Mouse (Mus musculus): ENCODE results near the gene Mphosph10. TPM values are rescaled to one million over a fixed set of nuclear protein-coding genes. Genes with fewer than 3 reads are reported as not detected.

Gene Mphosph10
- polyA plus RNA-seq, 1 experiment from 2014 or later, result 21.1 TPM

- Histone ChIP-seq H3K27me3 (no peaks in the 10 kb centered on the region), H3K36me3 (replicated peaks) (peaks cover 31% of the 10 kb centered on the region), H3K4me1 (replicated peaks) (peaks cover 8% of the 10 kb centered on the region), H3K9ac (peak overlapping the region; percentile 75), H3K4me2 (peak overlapping the region; percentile 65), H3K27ac (replicated peaks) (peak overlapping the region; percentile 88), H3K9me3 (replicated peaks) (no peaks in the 10 kb centered on the region), H3K4me3 (replicated peaks) (peak overlapping the region; percentile 74)
- 8% methylated on average over 18 of the region's 18 CpGs for WGBS (ENCODE audit: insufficient replicate concordance)
- ATAC-seq (ENCODE audit: insufficient read depth), result no peak
Measured at GRCm38 (mm10) chr7:64373147-64373829, 18.8 kb downstream of the Mphosph10 start.

GRCm38 (mm10) chr7:64371940-64372878, 19.9 kb downstream of the Mphosph10 start:
- WGBS (ENCODE audit: insufficient replicate concordance), result 85% methylated on average over 23 of the region's 23 CpGs
- H3K4me1 ChIP-seq (replicated peaks), result peaks cover 8% of the 10 kb centered on the region
- no peak overlapping the region for H3K4me3 ChIP-seq (replicated peaks)
- H3K36me3 ChIP-seq (replicated peaks), result peaks cover 20% of the 10 kb centered on the region
- H3K27ac ChIP-seq (replicated peaks), result no peak overlapping the region
- ATAC-seq (ENCODE audit: insufficient read depth), result no peak
- no peak overlapping the region for H3K9ac ChIP-seq
- H3K27me3 ChIP-seq, result no peaks in the 10 kb centered on the region
- H3K9me3 ChIP-seq (replicated peaks), result no peaks in the 10 kb centered on the region
- no peak overlapping the region for H3K4me2 ChIP-seq

GRCm38 (mm10) chr7:64369841-64370240, 22.2 kb downstream of the Mphosph10 start:
- Histone ChIP-seq H3K9me3 (replicated peaks) (no peaks in the 10 kb centered on the region), H3K4me1 (replicated peaks) (peaks cover 8% of the 10 kb centered on the region), H3K27me3 (no peaks in the 10 kb centered on the region), H3K36me3 (replicated peaks) (peaks cover 16% of the 10 kb centered on the region), H3K4me2 (no peak overlapping the region), H3K9ac (no peak overlapping the region), H3K27ac (replicated peaks) (no peak overlapping the region), H3K4me3 (replicated peaks) (no peak overlapping the region)
- no peak for ATAC-seq (ENCODE audit: insufficient read depth)
- WGBS (ENCODE audit: insufficient replicate concordance), result 75% methylated on average over 6 of the region's 6 CpGs

GRCm38 (mm10) chr7:64365863-64366262, 26.2 kb downstream of the Mphosph10 start:
- Histone ChIP-seq H3K4me2 (no peak overlapping the region), H3K27me3 (no peaks in the 10 kb centered on the region), H3K9ac (no peak overlapping the region), H3K4me3 (replicated peaks) (no peak overlapping the region), H3K36me3 (replicated peaks) (peaks cover 43% of the 10 kb centered on the region), H3K9me3 (replicated peaks) (no peaks in the 10 kb centered on the region), H3K27ac (replicated peaks) (no peak overlapping the region), H3K4me1 (replicated peaks) (no peaks in the 10 kb centered on the region)
- ATAC-seq (ENCODE audit: insufficient read depth), result no peak
- 82% methylated on average over 5 of the region's 5 CpGs for WGBS (ENCODE audit: insufficient replicate concordance)

- Histone ChIP-seq H3K27ac (replicated peaks) (no peak overlapping the region), H3K4me2 (no peak overlapping the region), H3K36me3 (replicated peaks) (peaks cover 33% of the 10 kb centered on the region), H3K9me3 (replicated peaks) (no peaks in the 10 kb centered on the region), H3K4me3 (replicated peaks) (no peak overlapping the region), H3K4me1 (replicated peaks) (no peaks in the 10 kb centered on the region), H3K27me3 (no peaks in the 10 kb centered on the region), H3K9ac (no peak overlapping the region)
- WGBS (ENCODE audit: insufficient replicate concordance), result 45% methylated on average over 3 of the region's 3 CpGs
- no peak for ATAC-seq (ENCODE audit: insufficient read depth)
Measured at GRCm38 (mm10) chr7:64360586-64360945, 31.5 kb downstream of the Mphosph10 start.

- H3K9ac ChIP-seq, result no peak overlapping the region
- no peaks in the 10 kb centered on the region for H3K9me3 ChIP-seq (replicated peaks)
- 70% methylated on average over 20 of the region's 20 CpGs for WGBS (ENCODE audit: insufficient replicate concordance)
- no peaks in the 10 kb centered on the region for H3K27me3 ChIP-seq
- H3K4me1 ChIP-seq (replicated peaks), result no peaks in the 10 kb centered on the region
- H3K4me3 ChIP-seq (replicated peaks), result no peak overlapping the region
- peaks cover 33% of the 10 kb centered on the region for H3K36me3 ChIP-seq (replicated peaks)
- no peak overlapping the region for H3K27ac ChIP-seq (replicated peaks)
- no peak overlapping the region for H3K4me2 ChIP-seq
- no peak for ATAC-seq (ENCODE audit: insufficient read depth)
Measured at GRCm38 (mm10) chr7:64359943-64360585, 32.0 kb downstream of the Mphosph10 start.

- H3K4me1 ChIP-seq (replicated peaks), result no peaks in the 10 kb centered on the region
- no peak overlapping the region for H3K4me2 ChIP-seq
- H3K36me3 ChIP-seq (replicated peaks), result peaks cover 25% of the 10 kb centered on the region
- no peaks in the 10 kb centered on the region for H3K27me3 ChIP-seq
- ATAC-seq (ENCODE audit: insufficient read depth), result no peak
- no peaks in the 10 kb centered on the region for H3K9me3 ChIP-seq (replicated peaks)
- 83% methylated on average over 6 of the region's 6 CpGs for WGBS (ENCODE audit: insufficient replicate concordance)
- no peak overlapping the region for H3K27ac ChIP-seq (replicated peaks)
- no peak overlapping the region for H3K9ac ChIP-seq
- no peak overlapping the region for H3K4me3 ChIP-seq (replicated peaks)
Measured at GRCm38 (mm10) chr7:64358666-64359065, 33.4 kb downstream of the Mphosph10 start.

GRCm38 (mm10) chr7:64357405-64357804, 34.7 kb downstream of the Mphosph10 start:
- peaks cover 16% of the 10 kb centered on the region for H3K36me3 ChIP-seq (replicated peaks)
- WGBS (ENCODE audit: insufficient replicate concordance), result 85% methylated on average over 9 of the region's 9 CpGs
- peak; percentile 47; the same call in 1 of the 2 replicates for ATAC-seq (ENCODE audit: insufficient read depth)
- H3K9ac ChIP-seq, result no peak overlapping the region
- H3K4me2 ChIP-seq, result no peak overlapping the region
- no peaks in the 10 kb centered on the region for H3K27me3 ChIP-seq
- no peak overlapping the region for H3K27ac ChIP-seq (replicated peaks)
- H3K4me1 ChIP-seq (replicated peaks), result no peaks in the 10 kb centered on the region
- no peak overlapping the region for H3K4me3 ChIP-seq (replicated peaks)
- no peaks in the 10 kb centered on the region for H3K9me3 ChIP-seq (replicated peaks)

GRCm38 (mm10) chr7:64356661-64357060, 35.4 kb downstream of the Mphosph10 start:
- Histone ChIP-seq H3K27me3 (no peaks in the 10 kb centered on the region), H3K4me2 (no peak overlapping the region), H3K9ac (no peak overlapping the region), H3K4me3 (replicated peaks) (no peak overlapping the region), H3K27ac (replicated peaks) (no peak overlapping the region), H3K4me1 (replicated peaks) (no peaks in the 10 kb centered on the region), H3K36me3 (replicated peaks) (peaks cover 9% of the 10 kb centered on the region), H3K9me3 (replicated peaks) (no peaks in the 10 kb centered on the region)
- WGBS (ENCODE audit: insufficient replicate concordance), result 62% methylated on average over 5 of the region's 5 CpGs
- no peak for ATAC-seq (ENCODE audit: insufficient read depth)

- H3K9ac ChIP-seq, result no peak overlapping the region
- no peak overlapping the region for H3K4me2 ChIP-seq
- H3K27ac ChIP-seq (replicated peaks), result no peak overlapping the region
- H3K4me3 ChIP-seq (replicated peaks), result no peak overlapping the region
- no peaks in the 10 kb centered on the region for H3K4me1 ChIP-seq (replicated peaks)
- no peak for ATAC-seq (ENCODE audit: insufficient read depth)
- no peaks in the 10 kb centered on the region for H3K27me3 ChIP-seq
- 74% methylated on average over 14 of the region's 14 CpGs for WGBS (ENCODE audit: insufficient replicate concordance)
- no peaks in the 10 kb centered on the region for H3K9me3 ChIP-seq (replicated peaks)
- 0 out of 2 replicates have a peak, but pooled peaks cover 3% of the 10 kb centered on the region for H3K36me3 ChIP-seq (replicated peaks)
Measured at GRCm38 (mm10) chr7:64354206-64354605, 37.9 kb downstream of the Mphosph10 start.

GRCm38 (mm10) chr7:64351087-64351486, 41.0 kb downstream of the Mphosph10 start:
- ATAC-seq (ENCODE audit: insufficient read depth), result no peak
- Histone ChIP-seq H3K27me3 (no peaks in the 10 kb centered on the region), H3K9ac (no peak overlapping the region), H3K4me1 (replicated peaks) (no peaks in the 10 kb centered on the region), H3K4me2 (no peak overlapping the region), H3K9me3 (replicated peaks) (no peaks in the 10 kb centered on the region), H3K27ac (replicated peaks) (no peak overlapping the region), H3K36me3 (replicated peaks) (peaks cover 8% of the 10 kb centered on the region; the same call in 1 of the 2 replicates), H3K4me3 (replicated peaks) (no peak overlapping the region)
- WGBS (ENCODE audit: insufficient replicate concordance), result 67% methylated on average over 4 of the region's 4 CpGs
